Mouse (Mus musculus) cortical plate, adult 2 months (tissue): ENCODE measurements at regions not wholly inside any gene's neighbourhood (a gene's known extent, or its start where the extent isn't known, plus 50 kb on each side); places are given as distances from the start of the nearest gene placed in this dataset.

Experiments
- CTCF ChIP-seq: fragments of 200-500 bp; IDR thresholded peaks from 2 replicates; pipeline ENCODE4 v1.5.1; 2011; ENCODE audit warnings: mild to moderate bottlenecking, control low read depth, low read length; ENCODE audit not compliant: insufficient read depth; ENCODE audit errors: extremely low read depth
- POLR2A ChIP-seq: fragments of 200-500 bp; IDR thresholded peaks from 2 replicates; pipeline ENCODE4 v1.6.1; 2011; ENCODE audit warnings: mild to moderate bottlenecking, low read length, control low read depth; ENCODE audit not compliant: insufficient read depth; ENCODE audit errors: extremely low read depth

DNA sequence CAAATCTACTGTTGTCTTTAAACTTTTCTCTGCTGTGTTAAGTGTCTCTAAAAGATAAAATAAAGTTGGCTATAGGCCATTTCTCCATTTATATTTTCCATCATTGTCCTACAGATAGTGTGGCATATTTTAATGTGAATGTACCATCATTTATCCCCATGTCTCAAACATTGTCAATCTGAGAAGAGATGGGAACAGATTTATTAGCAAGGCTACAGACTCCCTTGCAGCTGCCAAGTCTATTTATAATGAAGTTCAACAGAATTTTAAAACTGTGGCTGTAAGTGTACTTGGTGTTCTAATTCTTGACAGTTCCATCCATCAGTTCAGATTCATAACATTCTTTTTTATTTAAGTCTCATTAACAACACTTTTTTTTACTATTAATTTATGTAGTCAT lies 271.2 kb downstream of the Pcdh10 start:
- TF ChIP-seq POLR2A (no peak), CTCF (no peak)
